Comparison of ENCODE assay signal across 21 mouse cellular contexts in genomic region chr12:15244966-15245365, GRCm38 (mm10).
DNase-seq lines count a peak whose midpoint lies in the region; ATAC-seq and TF ChIP-seq lines count a peak whose summit lies in the region.
"Had no signal": no experiment of that assay in that cellular context is flagged by ENCODE, and none has a peak within 500 bp of the region (broad histone marks: within the 10 kb centered on the region; RNA-seq: fewer than 3 reads in every experiment).

No protein-coding gene starts in this region.

- no peaks in the 10 kb centered on the region for H3K36me3 ChIP-seq in kidney, embryonic 15.5 days
- H3K36me3 ChIP-seq in kidney, postnatal 0 days (ENCODE audit: insufficient read depth, low read length), result no peaks in the 10 kb centered on the region
- H3K36me3 ChIP-seq: embryonic facial prominence, embryonic 13.5 days; embryonic facial prominence, embryonic 15.5 days; forebrain, embryonic 10.5 days; forebrain, embryonic 12.5 days had no signal

- no peak for DNase-seq in kidney, adult 18-20 months
- peak; percentile 1 for DNase-seq in kidney, postnatal 0 days (ENCODE audit: low spot score)
- DNase-seq in kidney, adult 8-10 months, result no peak
- DNase-seq: adrenal gland, adult 2 months; adrenal gland, postnatal 10 days; adrenal gland, postnatal 25 days; cerebellum, adult 11 months; cerebellum, adult 18-20 months; cerebellum, adult 8-10 months; cerebellum, adult 9-11 months; cerebellum, postnatal 14 days; cerebellum, postnatal 36 days; embryo, embryonic 11 days had no signal

- H3K27ac ChIP-seq in kidney, embryonic 15.5 days, result no peak overlapping the region
- H3K27ac ChIP-seq in kidney, postnatal 0 days, result no peak overlapping the region
- H3K27ac ChIP-seq: embryonic facial prominence, embryonic 13.5 days; embryonic facial prominence, embryonic 15.5 days; forebrain, embryonic 10.5 days; forebrain, embryonic 12.5 days had no signal

- no peak overlapping the region for H3K4me3 ChIP-seq in kidney, embryonic 15.5 days (replicated peaks)
- H3K4me3 ChIP-seq in kidney, postnatal 0 days (replicated peaks; ENCODE audit: low read depth, low read length), result no peak overlapping the region
- H3K4me3 ChIP-seq: embryonic facial prominence, embryonic 13.5 days; embryonic facial prominence, embryonic 15.5 days; erythroblast, embryonic 14.5 days; forebrain, embryonic 10.5 days; forebrain, embryonic 12.5 days had no signal

- H3K9ac ChIP-seq in kidney, embryonic 15.5 days, result no peak overlapping the region
- H3K9ac ChIP-seq in kidney, postnatal 0 days (ENCODE audit: low read depth, low read length), result no peak overlapping the region
- H3K9ac ChIP-seq: embryonic facial prominence, embryonic 13.5 days; embryonic facial prominence, embryonic 15.5 days; forebrain, embryonic 12.5 days had no signal

- no peaks in the 10 kb centered on the region; the same call in 1 of the 2 replicates for H3K9me3 ChIP-seq in kidney, embryonic 15.5 days (replicated peaks)
- H3K9me3 ChIP-seq in kidney, postnatal 0 days (replicated peaks; ENCODE audit: low read length), result no peaks in the 10 kb centered on the region
- H3K9me3 ChIP-seq: embryonic facial prominence, embryonic 13.5 days; embryonic facial prominence, embryonic 15.5 days; forebrain, embryonic 10.5 days; forebrain, embryonic 12.5 days had no signal

- no peak overlapping the region for H3K4me2 ChIP-seq in kidney, embryonic 15.5 days
- H3K4me2 ChIP-seq in kidney, postnatal 0 days (ENCODE audit: low read length), result no peak overlapping the region
- H3K4me2 ChIP-seq: embryonic facial prominence, embryonic 13.5 days; embryonic facial prominence, embryonic 15.5 days; forebrain, embryonic 12.5 days had no signal

- H3K4me1 ChIP-seq in kidney, embryonic 15.5 days, result no peaks in the 10 kb centered on the region
- H3K4me1 ChIP-seq in kidney, postnatal 0 days (replicated peaks; ENCODE audit: insufficient read depth, low read length), result no peaks in the 10 kb centered on the region
- H3K4me1 ChIP-seq: embryonic facial prominence, embryonic 13.5 days; embryonic facial prominence, embryonic 15.5 days; forebrain, embryonic 10.5 days; forebrain, embryonic 12.5 days had no signal

- no peak for TF ChIP-seq CTCF in kidney, postnatal 0 days (IDR thresholded peaks at IDR 0.05; ENCODE audit: low read depth)

- ATAC-seq in kidney, embryonic 15.5 days (replicated peaks; ENCODE audit: low FRiP score), result peak; percentile 77; the same call in 1 of the 2 replicates
- ATAC-seq in kidney, postnatal 0 days (replicated peaks; ENCODE audit: low FRiP score, low read depth), result no peak; the same call in 1 of the 2 replicates
- ATAC-seq: forebrain, embryonic 14.5 days; forebrain, embryonic 16.5 days had no signal

- H3K27me3 ChIP-seq in kidney, embryonic 15.5 days, result no peaks in the 10 kb centered on the region
- no peaks in the 10 kb centered on the region for H3K27me3 ChIP-seq in kidney, postnatal 0 days (ENCODE audit: insufficient read depth, low read length)
- H3K27me3 ChIP-seq: embryonic facial prominence, embryonic 13.5 days; embryonic facial prominence, embryonic 15.5 days; forebrain, embryonic 12.5 days had no signal

- 27% methylated on average over 4 of the region's 4 CpGs for WGBS in kidney, embryonic 15.5 days
- 24% methylated on average over 4 of the region's 4 CpGs for WGBS in kidney, postnatal 0 days
